Mouse (Mus musculus) liver, embryonic 14.5 days (tissue): ENCODE measurements at regions not wholly inside any gene's neighbourhood (a gene's known extent, or its start where the extent isn't known, plus 50 kb on each side); places are given as distances from the start of the nearest gene placed in this dataset.

Experiments used
- CTCF ChIP-seq: IDR thresholded peaks from 2 replicates; pipeline ENCODE4 v1.5.1; 2016; ENCODE audit warnings: antibody characterized with exemption, low read depth, control low read depth
- EP300 ChIP-seq: IDR thresholded peaks from 2 replicates; pipeline ENCODE4 v1.6.1; 2016; ENCODE audit warnings: antibody characterized with exemption, low read depth

DNA sequence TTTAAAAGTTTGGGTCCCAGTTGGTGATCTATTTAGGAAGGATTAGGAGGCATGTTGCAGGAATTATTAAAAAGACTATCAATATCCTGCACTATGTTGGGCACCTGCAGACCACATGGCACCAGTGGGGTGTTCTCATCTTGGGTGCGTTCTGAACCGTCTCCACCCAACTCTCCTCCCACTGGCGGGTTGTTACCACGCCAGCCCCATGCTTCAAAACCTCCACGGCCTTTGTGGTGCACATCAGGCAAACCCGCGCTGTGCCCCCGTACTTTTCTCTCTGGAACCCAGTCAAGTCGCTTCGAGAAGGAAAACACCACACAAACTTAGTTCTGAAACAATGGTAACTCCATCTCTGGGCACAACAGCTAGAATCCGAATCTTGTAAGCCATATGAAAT lies 51.7 kb upstream of the Stt3b start:
- no peak for TF ChIP-seq CTCF
- no peak for TF ChIP-seq EP300
